Mouse (Mus musculus): ENCODE results near the gene Gm21775. TPM values are rescaled to one million over a fixed set of nuclear protein-coding genes. Genes with fewer than 3 reads are reported as not detected.

Gm21775 gene
- not detected for total RNA-seq (2023)

GRCm38 (mm10) chrY:10553153-10553552, at the start of gene Gm21775:
TSS of gene Gm21775 (plus strand) at chrY:10553453.

GRCm38 (mm10) chrY:10535942-10536341, 17.3 kb upstream of the Gm21775 start, which contains the start of gene Gm20737:
TSS of gene Gm20737 (minus strand) at chrY:10536042.

Other genes with a start within 250 kb of the Gm21775 start
- gene Gm20834, start 228.9 kb upstream of the Gm21775 start, total RNA-seq (2023), result not detected
- gene Gm28510, start 140.7 kb upstream of the Gm21775 start, total RNA-seq (2023), result not detected
- gene Gm20737, start 17.4 kb upstream of the Gm21775 start, total RNA-seq (2023), result not detected
- not detected for gene Gm21900, start 62.9 kb downstream of the Gm21775 start, total RNA-seq (2023)
- not detected for gene Gm20777, start 199.0 kb downstream of the Gm21775 start, total RNA-seq (2023)